8 mouse cellular contexts compared by ENCODE assay signal in genomic region chr10:128583644-128584043, GRCm38 (mm10). TPM values are rescaled to one million over a fixed set of nuclear protein-coding genes. Genes with fewer than 3 reads are reported as not detected.
DNase-seq lines count a peak whose midpoint lies in the region; ATAC-seq lines count a peak whose summit lies in the region.

No protein-coding gene starts in this region.

- peak overlapping the region; percentile 45 for H3K4me3 ChIP-seq in heart, embryonic 10.5 days
- H3K4me3 ChIP-seq in stomach, embryonic 16.5 days (replicated peaks; ENCODE audit: low read length), result peak overlapping the region; percentile 9; the same call in 1 of the 2 replicates
- no peak overlapping the region for H3K4me3 ChIP-seq in midbrain, embryonic 10.5 days
- H3K4me3 ChIP-seq in midbrain, embryonic 15.5 days, result no peak overlapping the region

- peak; percentile 47 for DNase-seq in layer of hippocampus, adult 11-12 months (ENCODE audit: low spot score)
- no peak for DNase-seq in layer of hippocampus, adult 9-10 months (ENCODE audit: low spot score)
- DNase-seq in cerebellum, adult 11 months, result peak; percentile 43
- peak; percentile 88 for DNase-seq in heart, embryonic 10.5 days (ENCODE audit: low spot score)
- DNase-seq in kidney, postnatal 14 days, result peak; percentile 87
- no peak for DNase-seq in midbrain, embryonic 10.5 days (ENCODE audit: low spot score)

- H3K9me3 ChIP-seq in heart, embryonic 10.5 days, result no peaks in the 10 kb centered on the region
- H3K9me3 ChIP-seq in stomach, embryonic 16.5 days (replicated peaks; ENCODE audit: control insufficient read depth, low read length), result no peaks in the 10 kb centered on the region
- no peaks in the 10 kb centered on the region for H3K9me3 ChIP-seq in midbrain, embryonic 10.5 days (replicated peaks)
- H3K9me3 ChIP-seq in midbrain, embryonic 15.5 days, result no peaks in the 10 kb centered on the region

- H3K36me3 ChIP-seq in heart, embryonic 10.5 days, result no peaks in the 10 kb centered on the region
- no peaks in the 10 kb centered on the region for H3K36me3 ChIP-seq in stomach, embryonic 16.5 days (ENCODE audit: control insufficient read depth, insufficient read depth, low read length)
- no peaks in the 10 kb centered on the region for H3K36me3 ChIP-seq in midbrain, embryonic 10.5 days
- no peaks in the 10 kb centered on the region for H3K36me3 ChIP-seq in midbrain, embryonic 15.5 days (replicated peaks)

- peak overlapping the region; percentile 80 for H3K27ac ChIP-seq in heart, embryonic 10.5 days
- peak overlapping the region; percentile 78 for H3K27ac ChIP-seq in stomach, embryonic 16.5 days (ENCODE audit: low read length)
- no peak overlapping the region for H3K27ac ChIP-seq in midbrain, embryonic 10.5 days (replicated peaks)
- H3K27ac ChIP-seq in midbrain, embryonic 15.5 days, result no peak overlapping the region

- peak; percentile 51 for ATAC-seq in stomach, embryonic 16.5 days (ENCODE audit: insufficient read depth, low FRiP score)
- no peak for ATAC-seq in midbrain, embryonic 15.5 days (replicated peaks)

- H3K4me1 ChIP-seq in heart, embryonic 10.5 days, result peaks cover 32% of the 10 kb centered on the region
- peaks cover 22% of the 10 kb centered on the region; the same call in 1 of the 2 replicates for H3K4me1 ChIP-seq in stomach, embryonic 16.5 days (ENCODE audit: control insufficient read depth, insufficient read depth, low read length)
- H3K4me1 ChIP-seq in midbrain, embryonic 10.5 days, result peaks cover 18% of the 10 kb centered on the region
- no peaks in the 10 kb centered on the region for H3K4me1 ChIP-seq in midbrain, embryonic 15.5 days

- peak overlapping the region; percentile 35 for H3K4me2 ChIP-seq in stomach, embryonic 16.5 days (ENCODE audit: low read depth, low read length)
- no peak overlapping the region for H3K4me2 ChIP-seq in midbrain, embryonic 15.5 days

- WGBS in heart, embryonic 10.5 days, result 17% methylated on average over 7 of the region's 7 CpGs
- WGBS in stomach, embryonic 16.5 days, result 20% methylated on average over 7 of the region's 7 CpGs
- WGBS in midbrain, embryonic 10.5 days, result 23% methylated on average over 7 of the region's 7 CpGs
- 22% methylated on average over 7 of the region's 7 CpGs for WGBS in midbrain, embryonic 15.5 days

- H3K9ac ChIP-seq in stomach, embryonic 16.5 days (ENCODE audit: low read length), result peak overlapping the region; percentile 41; the same call in 1 of the 2 replicates
- no peak overlapping the region for H3K9ac ChIP-seq in midbrain, embryonic 15.5 days

- peaks cover 42% of the 10 kb centered on the region for H3K27me3 ChIP-seq in heart, embryonic 10.5 days (ENCODE audit: insufficient read depth, poor library complexity, severe bottlenecking)
- 0 out of 2 replicates have a peak, but pooled peaks cover 5% of the 10 kb centered on the region for H3K27me3 ChIP-seq in stomach, embryonic 16.5 days (ENCODE audit: control insufficient read depth, insufficient read depth, low read length)
- peaks cover 62% of the 10 kb centered on the region for H3K27me3 ChIP-seq in midbrain, embryonic 10.5 days (ENCODE audit: low read depth, poor library complexity, severe bottlenecking)
- peaks cover 24% of the 10 kb centered on the region for H3K27me3 ChIP-seq in midbrain, embryonic 15.5 days (replicated peaks)

RNA-seq across cellular contexts. Expression of gene Erbb3, which starts 5.8 kb away (rescaled TPM):
- polyA plus RNA-seq in heart, embryonic 10.5 days (2016; fragmentation: Nextera tagmentation; extraction: Ambion mirVana), result 7.4 and 7.7 TPM in 2 replicates
- 32.0 and 38.0 TPM in 2 replicates for polyA plus RNA-seq in stomach, embryonic 16.5 days (2015; fragmentation: Nextera tagmentation; extraction: Ambion mirVana)
- 0.72 and 1.4 TPM in 2 replicates for polyA plus RNA-seq in midbrain, embryonic 10.5 days (2016; fragmentation: Nextera tagmentation; extraction: Ambion mirVana)
- polyA plus RNA-seq in midbrain, embryonic 15.5 days (2015; fragmentation: Nextera tagmentation; extraction: Ambion mirVana), result 0.42 and 0.56 TPM in 2 replicates

RNA-seq across cellular contexts. Expression of gene Pa2g4, which starts 17.9 kb away (rescaled TPM):
- 168 and 225 TPM in 2 replicates for polyA plus RNA-seq in heart, embryonic 10.5 days (2016; fragmentation: Nextera tagmentation; extraction: Ambion mirVana)
- polyA plus RNA-seq in stomach, embryonic 16.5 days (2015; fragmentation: Nextera tagmentation; extraction: Ambion mirVana), result 198 and 206 TPM in 2 replicates
- 231 and 262 TPM in 2 replicates for polyA plus RNA-seq in midbrain, embryonic 10.5 days (2016; fragmentation: Nextera tagmentation; extraction: Ambion mirVana)
- polyA plus RNA-seq in midbrain, embryonic 15.5 days (2015; fragmentation: Nextera tagmentation; extraction: Ambion mirVana), result 125 and 128 TPM in 2 replicates

RNA-seq across cellular contexts. Expression of gene Rpl41, which starts 34.5 kb away (rescaled TPM):
- 2,301 and 2,407 TPM in 2 replicates for polyA plus RNA-seq in heart, embryonic 10.5 days (2016; fragmentation: Nextera tagmentation; extraction: Ambion mirVana)
- 3,732 and 3,890 TPM in 2 replicates for polyA plus RNA-seq in stomach, embryonic 16.5 days (2015; fragmentation: Nextera tagmentation; extraction: Ambion mirVana)
- polyA plus RNA-seq in midbrain, embryonic 10.5 days (2016; fragmentation: Nextera tagmentation; extraction: Ambion mirVana), result 2,872 and 3,266 TPM in 2 replicates
- polyA plus RNA-seq in midbrain, embryonic 15.5 days (2015; fragmentation: Nextera tagmentation; extraction: Ambion mirVana), result 2,126 and 2,161 TPM in 2 replicates

RNA-seq across cellular contexts. Expression of gene Zc3h10, which starts 36.1 kb away (rescaled TPM):
- polyA plus RNA-seq in heart, embryonic 10.5 days (2016; fragmentation: Nextera tagmentation; extraction: Ambion mirVana), result 11.2 and 12.8 TPM in 2 replicates
- polyA plus RNA-seq in stomach, embryonic 16.5 days (2015; fragmentation: Nextera tagmentation; extraction: Ambion mirVana), result 10.7 and 10.8 TPM in 2 replicates
- polyA plus RNA-seq in midbrain, embryonic 10.5 days (2016; fragmentation: Nextera tagmentation; extraction: Ambion mirVana), result 15.4 and 19.5 TPM in 2 replicates
- polyA plus RNA-seq in midbrain, embryonic 15.5 days (2015; fragmentation: Nextera tagmentation; extraction: Ambion mirVana), result 20.8 and 22.7 TPM in 2 replicates

RNA-seq across cellular contexts. Expression of gene Rps26, which starts 42.9 kb away (rescaled TPM):
- 400 and 429 TPM in 2 replicates for polyA plus RNA-seq in heart, embryonic 10.5 days (2016; fragmentation: Nextera tagmentation; extraction: Ambion mirVana)
- 553 and 704 TPM in 2 replicates for polyA plus RNA-seq in stomach, embryonic 16.5 days (2015; fragmentation: Nextera tagmentation; extraction: Ambion mirVana)
- polyA plus RNA-seq in midbrain, embryonic 10.5 days (2016; fragmentation: Nextera tagmentation; extraction: Ambion mirVana), result 460 and 529 TPM in 2 replicates
- polyA plus RNA-seq in midbrain, embryonic 15.5 days (2015; fragmentation: Nextera tagmentation; extraction: Ambion mirVana), result 322 and 332 TPM in 2 replicates

Comparison
In these comparisons a context has a peak if more than half of its experiments do, and no peak if none do; other contexts are left out.
1. DNase-seq: peak in layer of hippocampus, adult 11-12 months (single experiment), cerebellum, adult 11 months (single experiment), heart, embryonic 10.5 days (single experiment) and kidney, postnatal 14 days (single experiment); none in layer of hippocampus, adult 9-10 months (single experiment) and midbrain, embryonic 10.5 days (single experiment).
2. H3K27ac ChIP-seq: peak in heart, embryonic 10.5 days (single experiment) and stomach, embryonic 16.5 days (single experiment); none in midbrain, embryonic 10.5 days (single experiment) and midbrain, embryonic 15.5 days (single experiment).
3. H3K4me3 ChIP-seq: peak in heart, embryonic 10.5 days (single experiment) and stomach, embryonic 16.5 days (single experiment); none in midbrain, embryonic 10.5 days (single experiment) and midbrain, embryonic 15.5 days (single experiment).